Mouse (Mus musculus) small intestine, adult 2 months (tissue): Measurements from ENCODE around the gene Angptl8. TPM values are rescaled to one million over a fixed set of nuclear protein-coding genes. Genes with fewer than 3 reads are reported as not detected.

Experiments
- H3K27ac ChIP-seq: fragments of 200-500 bp; 2 replicates; pipeline ENCODE4 v1.5.1; 2012; ENCODE audit warnings: low read depth, low read length, control low read depth, inconsistent platforms; ENCODE audit not compliant: insufficient read depth
- H3K27me3 ChIP-seq: fragments of 200-500 bp; 2 replicates; pipeline ENCODE4 v1.6.1; 2012; ENCODE audit warnings: mild to moderate bottlenecking, moderate library complexity, low read length, inconsistent platforms; ENCODE audit not compliant: control insufficient read depth, insufficient read depth
- H3K36me3 ChIP-seq: fragments of 200-500 bp; 2 replicates; pipeline ENCODE4 v1.6.1; 2012; ENCODE audit warnings: mild to moderate bottlenecking, low read length, control low read depth, inconsistent platforms; ENCODE audit not compliant: control insufficient read depth, insufficient read depth
- H3K4me1 ChIP-seq: fragments of 200-500 bp; 2 replicates; pipeline ENCODE4 v1.6.1; 2012; ENCODE audit warnings: low read length, inconsistent platforms, mixed read lengths; ENCODE audit not compliant: control insufficient read depth, insufficient read depth, insufficient read length
- H3K4me3 ChIP-seq: fragments of 200-500 bp; 2 replicates; pipeline ENCODE4 v1.5.1; 2012; ENCODE audit warnings: low read depth, mild to moderate bottlenecking, control low read depth, inconsistent platforms, low read length, moderate library complexity
- CTCF ChIP-seq: fragments of 200-500 bp; IDR thresholded peaks from 2 replicates; pipeline ENCODE4 v1.5.1; 2012; ENCODE audit warnings: low read depth, mild to moderate bottlenecking, control low read depth, inconsistent platforms, low read length, moderate library complexity, mixed read lengths; ENCODE audit not compliant: insufficient replicate concordance, insufficient read length; ENCODE audit errors: extremely low read depth
- POLR2A ChIP-seq: fragments of 200-500 bp; IDR thresholded peaks from 2 replicates; pipeline ENCODE4 v1.6.1; 2012; ENCODE audit warnings: low read depth, mild to moderate bottlenecking, control low read depth, inconsistent platforms, low read length, moderate library complexity
- WGBS: fragments of 180-500 bp; shearing (Covaris S2); methylation state at CpG from one replicate; pipeline ENCODE4 v1.1.7; 2018; 5-methylcytosine and 5-hydroxymethylcytosine counted together
- polyA plus RNA-seq: library from polyadenylated mRNA; depleted of rRNA; stranded (reverse); fragments of >200 nt; gene quantifications from 2 replicates; pipeline ENCODE4 v1.2.3, GENCODE M21; 2012

The Angptl8 gene
- polyA plus RNA-seq, 1 experiment = 10.2 TPM

DNA sequence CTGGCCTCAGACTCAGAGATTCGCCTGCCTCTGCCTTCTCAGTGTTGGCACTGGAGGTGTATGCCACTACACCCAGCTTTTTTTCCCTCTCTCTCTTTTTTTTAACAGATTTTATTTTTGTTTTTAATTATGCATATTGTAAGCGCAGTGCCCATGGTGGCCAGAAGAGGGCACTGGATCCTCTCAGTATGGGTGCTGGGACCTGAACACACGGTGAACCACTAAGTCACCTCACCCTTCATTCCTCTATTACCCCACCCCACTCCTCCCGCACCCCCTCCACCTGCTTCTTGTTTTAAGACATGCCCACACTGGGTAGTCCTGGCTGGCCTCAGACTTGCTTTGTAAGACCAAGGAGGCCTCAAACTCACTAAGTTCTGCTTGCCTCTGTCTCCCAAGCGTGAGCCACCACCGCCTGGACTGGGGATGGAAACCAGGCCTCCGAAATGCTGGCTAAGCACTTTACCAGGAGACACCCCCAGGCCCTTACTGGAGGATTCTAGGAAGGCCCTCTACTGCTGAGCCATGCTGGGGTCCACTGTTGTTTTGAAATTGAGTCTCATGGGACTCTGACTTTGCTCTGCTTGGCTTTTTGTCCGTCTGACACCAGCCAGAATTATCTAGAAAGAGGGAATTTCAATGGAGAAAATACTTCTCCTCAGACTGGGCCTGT is 4.9 kb downstream of the Angptl8 start:
- Histone ChIP-seq H3K4me1 (peaks cover 7% of the 10 kb centered on the region; the same call in 1 of the 2 replicates), H3K27me3 (no peaks in the 10 kb centered on the region), H3K4me3 (no peak overlapping the region), H3K27ac (no peak overlapping the region), H3K36me3 (peaks cover 18% of the 10 kb centered on the region)
- 57% methylated on average over 8 of the region's 8 CpGs for WGBS
- no peak for TF ChIP-seq POLR2A
- TF ChIP-seq CTCF = peak; percentile 79; the same call in 1 of the 2 replicates

DNA sequence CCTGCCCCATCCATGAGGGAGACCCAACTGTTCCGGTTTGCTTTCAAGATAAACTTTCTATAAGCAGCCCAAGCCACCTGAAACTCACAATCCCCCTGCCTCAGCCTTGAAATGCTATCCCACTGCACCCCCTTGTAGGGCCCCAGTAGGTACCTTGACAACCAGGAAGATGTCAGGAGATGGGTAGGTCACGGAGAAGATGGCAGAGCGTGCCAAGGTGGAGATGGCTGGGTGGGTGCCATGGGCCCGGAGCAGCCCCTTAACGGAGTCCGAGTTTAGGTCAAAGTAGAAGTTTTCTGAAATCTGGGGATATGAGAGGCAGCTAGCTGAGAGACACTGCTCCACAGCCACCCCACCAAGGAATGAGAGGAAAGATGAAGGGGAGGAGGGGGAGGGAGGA is 6.0 kb downstream of the Angptl8 start:
- Histone ChIP-seq H3K4me3 (no peak overlapping the region), H3K4me1 (peaks cover 5% of the 10 kb centered on the region; the same call in 1 of the 2 replicates), H3K27me3 (no peaks in the 10 kb centered on the region), H3K27ac (no peak overlapping the region), H3K36me3 (peaks cover 18% of the 10 kb centered on the region)
- WGBS = 93% methylated on average over 6 of the region's 6 CpGs
- no peak for TF ChIP-seq POLR2A
- no peak for TF ChIP-seq CTCF

DNA sequence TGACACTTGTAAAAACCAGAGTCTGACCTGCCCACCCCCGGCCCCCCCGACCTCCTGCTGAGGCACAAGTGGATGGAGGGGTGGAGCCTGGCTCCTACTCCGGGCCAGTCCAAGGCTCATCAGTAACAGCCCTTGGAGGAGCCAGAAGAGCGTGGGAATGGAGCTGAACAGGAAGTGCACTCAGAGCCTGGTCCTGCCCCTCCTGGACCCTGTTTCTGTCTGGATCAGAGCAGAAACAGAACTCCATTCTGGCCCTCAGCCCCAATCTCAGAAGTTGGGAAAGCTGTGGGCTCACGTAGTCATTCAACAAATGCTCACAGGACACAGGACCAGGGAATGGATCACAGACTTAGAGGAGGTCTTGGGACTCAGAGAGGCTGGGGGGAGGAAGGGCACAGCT is 7.1 kb downstream of the Angptl8 start:
- TF ChIP-seq CTCF (no peak), POLR2A (no peak)
- H3K4me1 ChIP-seq = 0 out of 2 replicates have a peak, but pooled peaks cover 6% of the 10 kb centered on the region
- H3K36me3 ChIP-seq = peaks cover 12% of the 10 kb centered on the region
- no peak overlapping the region for H3K4me3 ChIP-seq
- H3K27ac ChIP-seq = no peak overlapping the region
- 43% methylated on average over 5 of the region's 5 CpGs for WGBS
- H3K27me3 ChIP-seq = no peaks in the 10 kb centered on the region

DNA sequence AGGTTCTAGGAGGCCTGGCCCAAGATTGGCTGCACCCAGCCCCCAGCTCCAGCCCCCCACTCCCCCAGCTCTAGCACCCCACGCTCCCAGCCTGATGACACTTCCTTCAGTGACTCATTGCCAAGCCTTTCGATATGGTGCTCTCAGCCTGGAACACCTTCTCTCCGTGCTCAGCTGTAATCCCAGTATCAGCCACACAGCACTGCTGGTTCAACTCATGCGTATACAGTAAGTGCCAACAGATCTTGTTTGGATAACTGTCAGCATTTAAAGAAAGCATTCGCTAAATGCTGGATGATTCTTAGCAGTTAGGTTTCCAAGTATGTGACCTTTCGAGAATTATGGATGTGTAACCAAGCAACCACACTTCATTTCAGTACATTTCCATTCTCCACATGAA is 7.8 kb downstream of the Angptl8 start:
- 69% methylated on average over 6 of the region's 6 CpGs for WGBS
- Histone ChIP-seq H3K4me1 (0 out of 2 replicates have a peak, but pooled peaks cover 6% of the 10 kb centered on the region), H3K27me3 (no peaks in the 10 kb centered on the region), H3K4me3 (no peak overlapping the region), H3K36me3 (peaks cover 7% of the 10 kb centered on the region), H3K27ac (no peak overlapping the region)
- TF ChIP-seq CTCF (no peak), POLR2A (no peak)

DNA sequence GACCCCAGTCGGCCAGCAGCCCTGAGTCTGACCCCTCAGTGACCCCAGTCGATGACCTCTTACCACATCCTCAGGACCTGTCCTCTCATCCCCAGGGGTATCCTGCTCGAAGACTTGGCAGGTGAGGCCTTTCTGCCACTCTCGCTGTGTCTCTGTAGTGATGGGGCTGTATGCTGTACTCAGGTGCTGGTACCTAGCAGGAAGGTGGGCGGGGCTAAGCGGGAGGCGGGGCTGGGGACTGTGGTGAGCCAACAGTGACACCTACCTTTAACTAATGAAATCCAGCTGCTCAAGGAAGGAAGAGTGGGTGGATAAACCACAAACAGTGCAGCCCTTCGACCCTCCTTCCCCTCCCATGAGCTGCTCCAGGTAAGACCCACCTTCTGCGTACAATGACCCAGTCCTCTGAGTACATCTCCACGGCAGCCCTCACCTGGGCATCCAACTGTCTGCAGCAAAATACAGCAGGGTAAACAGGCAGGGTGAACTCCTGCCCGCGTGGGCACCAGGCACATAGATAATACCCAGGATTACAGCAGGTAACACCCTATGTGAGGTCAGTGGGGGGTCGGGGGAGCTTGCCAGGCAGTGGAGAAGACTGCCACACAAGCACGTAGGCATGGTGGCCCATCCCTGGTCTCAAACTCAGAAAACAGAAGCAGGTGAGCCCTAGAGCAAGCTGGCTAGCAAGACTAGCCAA is 10.2 kb downstream of the Angptl8 start:
- H3K36me3 ChIP-seq = peaks cover 5% of the 10 kb centered on the region
- no peak overlapping the region for H3K4me3 ChIP-seq
- H3K27me3 ChIP-seq = no peaks in the 10 kb centered on the region
- TF ChIP-seq POLR2A = no peak
- TF ChIP-seq CTCF = no peak
- 45% methylated on average over 14 of the region's 14 CpGs for WGBS
- 0 out of 2 replicates have a peak, but pooled peaks cover 6% of the 10 kb centered on the region for H3K4me1 ChIP-seq
- no peak overlapping the region for H3K27ac ChIP-seq

DNA sequence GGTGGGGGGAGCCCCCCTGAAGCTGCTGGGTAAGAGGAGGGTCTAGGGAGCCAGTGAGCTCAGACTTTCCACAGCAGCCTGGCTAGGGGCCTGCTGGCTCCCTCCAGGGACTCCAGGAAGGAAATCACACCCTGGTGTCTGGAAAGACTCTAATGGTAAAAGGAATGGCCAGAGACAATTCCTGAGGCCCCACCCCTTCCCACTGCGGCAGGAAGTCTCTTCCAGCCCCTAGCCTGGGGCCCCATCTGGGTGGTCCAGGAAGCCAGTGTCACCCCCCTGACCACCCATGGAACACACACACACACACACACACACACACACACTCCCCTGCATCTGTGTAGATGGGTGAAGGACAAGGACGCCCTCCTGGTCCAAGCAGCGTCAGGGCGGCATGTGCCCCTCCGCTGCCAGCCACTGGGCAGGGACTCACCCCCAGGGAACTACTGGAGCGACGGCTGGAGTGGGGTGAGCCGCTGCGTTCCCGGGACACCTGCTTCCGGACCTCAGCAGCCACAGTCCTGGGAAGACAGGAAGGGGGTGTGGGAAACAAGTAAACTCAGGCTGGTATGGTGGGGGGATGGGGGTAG is 11.5 kb downstream of the Angptl8 start:
- 70% methylated on average over 11 of the region's 11 CpGs for WGBS
- H3K4me3 ChIP-seq = peak overlapping the region; percentile 11; the same call in 1 of the 2 replicates
- peak overlapping the region; percentile 40 for H3K27ac ChIP-seq
- no peaks in the 10 kb centered on the region for H3K27me3 ChIP-seq
- peaks cover 5% of the 10 kb centered on the region for H3K36me3 ChIP-seq
- TF ChIP-seq CTCF = no peak
- no peak for TF ChIP-seq POLR2A
- 0 out of 2 replicates have a peak, but pooled peaks cover 6% of the 10 kb centered on the region for H3K4me1 ChIP-seq

DNA sequence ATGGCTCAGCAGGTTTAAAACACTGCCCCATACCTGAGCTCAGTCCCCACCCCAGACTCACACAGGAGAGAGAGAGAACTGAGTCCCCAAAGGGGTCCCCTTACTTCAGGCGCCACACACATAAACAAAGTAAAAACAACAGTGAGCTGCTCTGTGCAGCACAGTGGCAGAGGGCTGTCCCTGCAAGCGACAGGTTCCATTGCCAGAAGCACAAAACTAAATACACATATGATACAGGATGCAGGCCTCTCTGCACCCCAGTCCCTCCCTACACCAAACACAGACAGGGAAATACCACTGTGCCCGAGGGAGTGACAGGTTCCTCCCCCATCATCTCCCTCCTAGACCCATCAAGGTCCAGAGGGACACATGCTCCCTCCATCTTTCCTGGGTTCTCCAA is 12.1 kb downstream of the Angptl8 start:
- Histone ChIP-seq H3K27ac (peak overlapping the region; percentile 20), H3K27me3 (no peaks in the 10 kb centered on the region), H3K4me1 (0 out of 2 replicates have a peak, but pooled peaks cover 6% of the 10 kb centered on the region), H3K4me3 (no peak overlapping the region), H3K36me3 (peaks cover 5% of the 10 kb centered on the region)
- WGBS = 59% methylated on average over 3 of the region's 3 CpGs
- TF ChIP-seq POLR2A = no peak
- no peak for TF ChIP-seq CTCF
